Mouse (Mus musculus) subcutaneous adipose tissue, adult 2 months (tissue): ENCODE data around the gene Gm3594. TPM values are rescaled to one million over a fixed set of nuclear protein-coding genes. Genes with fewer than 3 reads are reported as not detected.

Source experiments
- polyA plus RNA-seq: library from polyadenylated mRNA; depleted of rRNA; stranded (reverse); fragments of >200 nt; gene quantifications from 2 replicates; pipeline ENCODE4 v1.2.3, GENCODE M21; 2012; ENCODE audit warnings: low replicate concordance; rRNA removed

Gene Gm3594
- not detected in 2 replicates for polyA plus RNA-seq

GRCm38 (mm10) chr14:6444511-6444910 is at the start of gene Gm3594:
Gene Gm3594, minus strand, starts transcription at chr14:6444611.

GRCm38 (mm10) chr14:6412382-6412781 is 32.0 kb downstream of the Gm3594 start, which contains the start of gene Gm3591:
Gene Gm3591, minus strand, starts transcription at chr14:6412482.

GRCm38 (mm10) chr14:6390219-6390618 is 54.2 kb downstream of the Gm3594 start, which contains the start of gene Gm16440:
Gene Gm16440, minus strand, starts transcription at chr14:6390319.

Other genes starting within 250 kb of the Gm3594 start
- gene Gm21560, start 225.3 kb downstream of the Gm3594 start, polyA plus RNA-seq, result not detected in 2 replicates
- 3.5 TPM in 1 of 2 replicates, not detected in the other for gene Gm3411, start 157.4 kb downstream of the Gm3594 start, polyA plus RNA-seq
- not detected in 2 replicates for gene Gm21103, start 139.8 kb downstream of the Gm3594 start, polyA plus RNA-seq
- gene Gm3618, start 100.9 kb downstream of the Gm3594 start, polyA plus RNA-seq, result not detected in 2 replicates
- not detected in 2 replicates for gene Gm16440, start 54.3 kb downstream of the Gm3594 start, polyA plus RNA-seq
- 0.26 and 2.8 TPM in 2 replicates for gene Gm3591, start 32.1 kb downstream of the Gm3594 start, polyA plus RNA-seq
- not detected in 2 replicates for gene Gm8356, start 92.7 kb upstream of the Gm3594 start, polyA plus RNA-seq
- gene Gm3629, start 146.0 kb upstream of the Gm3594 start, polyA plus RNA-seq, result 0.08 and 0.36 TPM in 2 replicates
- not detected in 2 replicates for gene Gm3460, start 177.8 kb upstream of the Gm3594 start, polyA plus RNA-seq
- gene Gm10251, start 239.6 kb upstream of the Gm3594 start, polyA plus RNA-seq, result not detected in 2 replicates